Mouse (Mus musculus) mouse embryonic stem cell (cell line): ENCODE data around the gene Cttnbp2nl.

Experiments
- in situ Hi-C, 2 experiments: fragments of 300-500 bp; cut with MboI; formaldehyde crosslinking; loops; 1 replicate in 1 of 2; 3 replicates in 1 of 2; pipeline ENCODE4 v1.14.3; 2019 to 2020; ENCODE audit warnings: low sequenced_read_pairs in 2 of 2, low pct_unique_long_range_greater_than_20kb in 1 of 2, mixed read lengths in 1 of 2; ENCODE audit not compliant: unreplicated experiment in 1 of 2

Gene Cttnbp2nl

DNA sequence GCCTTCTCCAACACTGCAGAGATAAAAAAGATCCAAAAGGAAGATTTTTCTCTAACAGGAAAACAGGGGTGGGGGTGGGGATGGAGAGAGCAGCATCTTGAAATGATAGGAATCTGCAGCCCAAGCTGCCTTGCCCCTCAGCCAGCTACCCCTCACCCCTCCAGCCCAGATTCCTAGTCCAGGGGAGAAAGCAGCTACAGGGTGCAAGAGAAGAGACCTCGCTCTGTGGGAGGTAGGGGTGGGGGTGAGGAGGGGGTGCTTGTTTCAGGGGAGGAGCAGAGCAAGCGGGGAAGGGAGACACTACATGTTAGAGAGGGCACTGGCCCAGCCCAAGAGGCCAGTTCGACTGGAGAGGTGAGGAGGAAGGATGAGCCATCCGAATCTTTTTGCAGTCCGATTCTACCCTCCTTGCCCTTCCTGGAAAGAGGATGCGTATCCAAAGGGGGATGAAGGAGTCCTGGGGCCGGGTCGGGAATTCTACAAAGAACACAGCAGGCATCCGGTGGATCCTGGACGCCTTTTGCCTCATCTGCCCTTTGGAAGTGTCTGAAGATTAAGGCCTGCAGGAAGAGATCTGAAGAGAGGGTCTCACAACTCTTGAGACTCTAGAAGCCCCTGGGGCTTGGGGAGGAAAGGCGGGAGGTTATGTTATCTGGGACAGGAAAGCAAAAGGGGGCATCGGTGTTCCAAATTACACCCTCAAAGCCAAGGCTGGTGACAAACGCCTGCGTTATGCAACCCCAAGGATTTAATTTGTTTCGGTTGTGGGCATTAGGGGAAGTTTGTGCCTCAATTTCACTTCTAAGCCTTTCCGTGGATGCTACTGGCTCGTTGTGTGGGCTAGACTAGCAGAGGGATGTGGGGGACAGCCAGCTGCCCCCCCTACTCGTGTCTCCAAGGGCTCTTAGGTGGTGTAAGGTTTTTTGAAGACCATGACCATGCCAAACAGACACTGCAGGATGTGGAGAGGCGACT, 92.6 kb downstream of the Cttnbp2nl start:
- in situ Hi-C loops = loop anchor here (10.0 to 25.0 kb wide), 2 partner anchors 173 to 186 kb away; partner anchors contain the start of genes Fam19a3 (in 1 of the 2), Ppm1j (in 1 of the 2) and Rhoc (in 1 of the 2)

DNA sequence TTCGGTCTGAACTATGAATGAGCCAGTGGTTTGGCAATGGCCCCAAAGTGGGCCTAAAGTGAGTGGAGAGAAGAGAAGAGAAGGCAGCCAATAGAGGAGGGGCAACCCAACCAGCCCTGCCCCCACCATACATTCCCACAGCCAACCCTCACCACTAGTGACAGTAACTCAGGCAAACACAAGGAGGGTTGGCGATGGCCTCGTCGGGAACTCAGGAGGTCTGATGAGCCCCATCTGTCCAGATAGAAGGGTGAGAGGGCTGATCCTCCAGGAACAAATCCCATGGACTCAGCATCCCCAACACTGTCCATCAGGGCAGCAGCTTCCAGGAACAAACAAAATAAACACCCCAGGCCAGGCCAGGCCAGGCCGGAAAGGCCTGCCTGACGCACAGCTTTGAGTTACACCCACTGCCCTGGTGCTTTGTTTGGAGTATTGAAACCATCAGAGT, 96.8 kb downstream of the Cttnbp2nl start:
- in situ Hi-C loops = loop anchor here in 1 of 2 experiments (25.0 kb wide), 1 partner anchor 169 kb away; the partner anchor contains the start of genes Fam19a3, Ppm1j and Rhoc

DNA sequence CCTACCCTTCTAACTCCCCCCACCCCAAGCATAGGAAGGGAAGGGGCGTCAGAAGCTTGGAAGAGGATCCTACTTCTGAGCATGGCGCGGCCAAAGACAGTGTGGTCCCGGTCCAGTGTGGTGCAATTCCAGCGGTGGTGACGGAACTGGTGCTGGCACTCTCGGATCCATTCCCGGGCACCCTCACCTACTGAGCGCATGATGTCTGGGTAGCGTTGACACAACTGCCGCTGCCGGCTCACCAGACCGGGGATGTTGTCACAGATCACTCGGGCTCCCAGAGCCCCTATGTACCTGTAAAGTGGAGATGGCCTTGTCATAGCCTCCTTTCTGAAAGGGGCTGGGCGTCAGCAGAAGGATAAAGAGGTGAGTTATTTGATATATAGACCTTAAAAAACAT, 98.4 kb downstream of the Cttnbp2nl start:
- in situ Hi-C loops = loop anchor here in 1 of 2 experiments (25.0 kb wide), 1 partner anchor 167 kb away; the partner anchor contains the start of genes Fam19a3, Ppm1j and Rhoc

DNA sequence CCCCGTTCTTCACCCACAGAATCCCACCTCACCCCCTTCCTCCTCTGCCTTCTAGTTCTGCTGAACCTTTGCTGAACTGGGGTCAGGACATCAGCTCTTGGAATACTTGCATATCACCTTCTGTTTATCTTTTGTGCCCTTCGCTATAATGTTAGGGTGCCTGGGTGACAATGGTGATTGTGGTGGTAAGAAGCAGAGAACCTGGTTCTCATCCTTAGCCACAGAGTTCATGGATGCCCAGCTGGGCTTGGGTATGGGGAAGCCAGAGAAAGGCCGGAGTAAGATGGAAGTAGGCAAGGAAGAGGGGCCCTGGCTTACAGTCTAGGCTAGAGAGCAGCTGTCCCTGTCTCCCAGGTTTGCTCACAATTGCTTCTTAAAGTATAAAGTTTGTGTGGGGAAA, 98.8 kb downstream of the Cttnbp2nl start:
- in situ Hi-C loops = loop anchor here in 1 of 2 experiments (25.0 kb wide), 1 partner anchor 167 kb away; the partner anchor contains the start of genes Fam19a3, Ppm1j and Rhoc

DNA sequence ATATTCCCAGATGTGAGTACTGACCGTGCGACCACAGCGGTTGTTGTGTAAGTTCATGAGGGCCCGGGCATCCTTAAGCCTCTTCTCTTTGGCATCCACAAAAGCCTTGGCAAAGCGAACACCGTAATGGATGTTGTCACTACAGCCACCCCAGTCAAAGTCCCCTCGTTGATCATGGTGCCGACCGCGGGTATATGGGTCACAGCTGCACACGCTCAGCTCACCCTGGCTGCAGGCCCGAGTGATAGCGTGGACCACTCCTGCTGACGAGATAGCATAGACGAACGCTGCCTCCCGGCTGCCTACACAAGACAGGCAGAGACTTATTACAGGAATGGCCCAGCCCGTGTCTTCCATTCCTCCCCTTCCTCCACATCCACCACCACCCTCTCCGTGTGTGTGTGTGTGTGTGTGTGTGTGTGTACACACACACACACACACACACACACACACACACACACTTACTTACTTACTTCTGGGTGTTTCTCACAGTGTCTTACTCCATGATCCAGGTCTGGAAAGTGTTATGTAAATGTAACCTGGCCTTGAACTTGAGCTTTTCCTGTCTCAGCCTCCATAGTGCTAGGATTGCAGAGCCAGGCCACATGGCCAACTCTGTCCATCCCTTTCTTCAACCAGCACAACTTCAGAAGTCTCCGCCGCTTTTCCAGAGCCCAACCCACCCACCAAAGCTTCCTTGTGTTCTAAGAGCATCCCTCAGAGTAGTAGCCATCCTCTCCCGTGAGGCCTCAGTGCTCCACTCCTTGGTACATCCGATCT, 99.9 kb downstream of the Cttnbp2nl start:
- in situ Hi-C loops = loop anchor here in 1 of 2 experiments (25.0 kb wide), 1 partner anchor 166 kb away; the partner anchor contains the start of genes Fam19a3, Ppm1j and Rhoc
